Mouse (Mus musculus): Measurements from ENCODE around the gene Fam71f2. TPM values are rescaled to one million over a fixed set of nuclear protein-coding genes. Genes with fewer than 3 reads are reported as not detected.

The Fam71f2 gene
- total RNA-seq (2017), result 1.9 TPM in 1 of 3 replicates, not detected in the others

GRCm38 (mm10) chr6:29279293-29279692 is at the start of gene Fam71f2:
Gene Fam71f2, plus strand, starts transcription at chr6:29279593.
- ATAC-seq (replicated peaks; ENCODE audit: insufficient number of reproducible peaks, low FRiP score, low TSS enrichment, poor library complexity, severe bottlenecking), result no peak

- no peak; the same call in 1 of the 2 replicates for ATAC-seq (replicated peaks; ENCODE audit: insufficient number of reproducible peaks, low FRiP score, low TSS enrichment, poor library complexity, severe bottlenecking)
Measured at GRCm38 (mm10) chr6:29230386-29230785, 49.0 kb upstream of the Fam71f2 start.

GRCm38 (mm10) chr6:29231799-29232198 is 47.6 kb upstream of the Fam71f2 start:
- ATAC-seq (replicated peaks; ENCODE audit: insufficient number of reproducible peaks, low FRiP score, low TSS enrichment, poor library complexity, severe bottlenecking), result no peak; the same call in 1 of the 2 replicates

GRCm38 (mm10) chr6:29232321-29232720 is 47.1 kb upstream of the Fam71f2 start:
- ATAC-seq (replicated peaks; ENCODE audit: insufficient number of reproducible peaks, low FRiP score, low TSS enrichment, poor library complexity, severe bottlenecking), result no peak

- ATAC-seq (replicated peaks; ENCODE audit: insufficient number of reproducible peaks, low FRiP score, low TSS enrichment, poor library complexity, severe bottlenecking), result no peak
Measured at GRCm38 (mm10) chr6:29233710-29234109, 45.7 kb upstream of the Fam71f2 start.

GRCm38 (mm10) chr6:29234272-29234671 is 45.1 kb upstream of the Fam71f2 start:
- no peak for ATAC-seq (replicated peaks; ENCODE audit: insufficient number of reproducible peaks, low FRiP score, low TSS enrichment, poor library complexity, severe bottlenecking)

- peak; percentile 65; the same call in 1 of the 2 replicates for ATAC-seq (replicated peaks; ENCODE audit: insufficient number of reproducible peaks, low FRiP score, low TSS enrichment, poor library complexity, severe bottlenecking)
Measured at GRCm38 (mm10) chr6:29240806-29241205, 38.6 kb upstream of the Fam71f2 start.

- no peak for ATAC-seq (replicated peaks; ENCODE audit: insufficient number of reproducible peaks, low FRiP score, low TSS enrichment, poor library complexity, severe bottlenecking)
Measured at GRCm38 (mm10) chr6:29241697-29242096, 37.7 kb upstream of the Fam71f2 start.

- no peak for ATAC-seq (replicated peaks; ENCODE audit: insufficient number of reproducible peaks, low FRiP score, low TSS enrichment, poor library complexity, severe bottlenecking)
Measured at GRCm38 (mm10) chr6:29242265-29242664, 37.1 kb upstream of the Fam71f2 start.

GRCm38 (mm10) chr6:29245272-29246120 is 33.9 kb upstream of the Fam71f2 start:
- peak; percentile 57 for ATAC-seq (replicated peaks; ENCODE audit: insufficient number of reproducible peaks, low FRiP score, low TSS enrichment, poor library complexity, severe bottlenecking)

- no peak for ATAC-seq (replicated peaks; ENCODE audit: insufficient number of reproducible peaks, low FRiP score, low TSS enrichment, poor library complexity, severe bottlenecking)
Measured at GRCm38 (mm10) chr6:29246183-29246582, 33.2 kb upstream of the Fam71f2 start.

GRCm38 (mm10) chr6:29246585-29246984 is 32.8 kb upstream of the Fam71f2 start:
- ATAC-seq (replicated peaks; ENCODE audit: insufficient number of reproducible peaks, low FRiP score, low TSS enrichment, poor library complexity, severe bottlenecking), result 0 out of 2 replicates have a peak, but pooled peaks have one; percentile 20

GRCm38 (mm10) chr6:29247072-29247471 is 32.3 kb upstream of the Fam71f2 start:
- ATAC-seq (replicated peaks; ENCODE audit: insufficient number of reproducible peaks, low FRiP score, low TSS enrichment, poor library complexity, severe bottlenecking), result no peak

- no peak for ATAC-seq (replicated peaks; ENCODE audit: insufficient number of reproducible peaks, low FRiP score, low TSS enrichment, poor library complexity, severe bottlenecking)
Measured at GRCm38 (mm10) chr6:29259418-29259817, 20.0 kb upstream of the Fam71f2 start.

- no peak for ATAC-seq (replicated peaks; ENCODE audit: insufficient number of reproducible peaks, low FRiP score, low TSS enrichment, poor library complexity, severe bottlenecking)
Measured at GRCm38 (mm10) chr6:29261831-29262230, 17.6 kb upstream of the Fam71f2 start.

- no peak for ATAC-seq (replicated peaks; ENCODE audit: insufficient number of reproducible peaks, low FRiP score, low TSS enrichment, poor library complexity, severe bottlenecking)
Measured at GRCm38 (mm10) chr6:29263650-29264455, 15.5 kb upstream of the Fam71f2 start.

GRCm38 (mm10) chr6:29264456-29264781 is 15.0 kb upstream of the Fam71f2 start:
- no peak for ATAC-seq (replicated peaks; ENCODE audit: insufficient number of reproducible peaks, low FRiP score, low TSS enrichment, poor library complexity, severe bottlenecking)

- ATAC-seq (replicated peaks; ENCODE audit: insufficient number of reproducible peaks, low FRiP score, low TSS enrichment, poor library complexity, severe bottlenecking), result no peak
Measured at GRCm38 (mm10) chr6:29266936-29267335, 12.5 kb upstream of the Fam71f2 start.

GRCm38 (mm10) chr6:29269006-29269668 is 10.3 kb upstream of the Fam71f2 start:
- ATAC-seq (replicated peaks; ENCODE audit: insufficient number of reproducible peaks, low FRiP score, low TSS enrichment, poor library complexity, severe bottlenecking), result no peak
